Mouse (Mus musculus): ENCODE data around the gene Hes3. TPM values are rescaled to one million over a fixed set of nuclear protein-coding genes. Genes with fewer than 3 reads are reported as not detected.

Gene Hes3
- polyA plus RNA-seq, 2 experiments = 0.03 TPM; not detected in 1

DNA sequence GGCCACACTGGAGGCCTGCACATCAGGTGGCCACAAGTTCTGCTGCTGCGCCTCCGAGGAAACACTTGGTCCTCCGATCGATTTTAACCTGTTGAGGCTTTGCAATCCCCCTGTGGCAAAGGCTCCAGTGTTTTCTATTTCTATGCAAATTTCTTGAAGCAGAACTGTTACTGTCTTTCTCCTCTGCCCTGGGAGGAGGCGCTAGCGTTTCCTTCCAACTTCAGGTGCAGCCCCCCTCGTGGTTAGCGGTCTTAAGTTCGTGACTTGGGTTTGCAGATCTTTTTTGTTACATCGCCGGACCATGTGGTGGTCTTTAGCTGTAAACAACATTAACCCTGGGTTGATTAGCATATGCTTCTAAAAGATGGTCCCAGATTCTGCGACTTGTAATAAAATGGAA is 42.1 kb upstream of the Hes3 start:
- Histone ChIP-seq H3K4me1 (ENCODE audit: control insufficient read depth, insufficient read depth, low read length) (no peaks in the 10 kb centered on the region), H3K9me3 (ENCODE audit: control insufficient read depth, low read length) (no peaks in the 10 kb centered on the region), H3K4me3 (replicated peaks; ENCODE audit: low read length) (no peak overlapping the region), H3K27me3 (ENCODE audit: control insufficient read depth, insufficient read depth, low read length) (peaks cover 5% of the 10 kb centered on the region), H3K4me2 (replicated peaks; ENCODE audit: low read depth, low read length, severe bottlenecking) (no peak overlapping the region), H3K27ac (replicated peaks; ENCODE audit: low read depth, low read length) (no peak overlapping the region), H3K9ac (ENCODE audit: low read depth, low read length, severe bottlenecking) (no peak overlapping the region), H3K36me3 (ENCODE audit: control insufficient read depth, insufficient read depth, low read length) (peaks cover 68% of the 10 kb centered on the region)
- ATAC-seq (ENCODE audit: low FRiP score, low read depth) (no peak), DNase-seq (ENCODE audit: low spot score) (no peak)
- no peak for TF ChIP-seq POLR2A (IDR thresholded peaks at IDR 0.05; ENCODE audit: borderline replicate concordance, extremely low read depth, insufficient read depth, insufficient read length)
- WGBS = 96% methylated on average over 12 of the region's 12 CpGs

DNA sequence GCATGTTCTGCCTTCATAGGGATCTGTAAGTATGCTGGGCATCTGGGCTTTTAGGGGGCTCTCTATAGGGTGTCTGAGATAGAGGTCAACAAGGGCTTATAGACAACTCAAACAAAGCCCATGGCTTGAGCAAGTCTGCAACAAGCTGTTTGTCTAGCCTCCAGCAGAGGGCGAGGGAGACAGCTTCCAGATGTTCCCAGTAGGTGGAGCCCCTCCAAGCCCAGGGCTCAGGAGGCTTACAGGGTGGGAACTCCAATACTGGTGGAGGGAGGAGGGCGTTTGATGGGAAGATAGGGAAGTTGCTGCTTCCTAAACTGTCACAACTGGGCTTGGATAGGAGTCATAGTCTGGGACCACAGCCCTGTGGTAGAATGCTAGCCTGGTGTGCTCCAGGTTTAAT is 41.5 kb upstream of the Hes3 start:
- Histone ChIP-seq H3K27me3 (ENCODE audit: control insufficient read depth, insufficient read depth, low read length) (no peaks in the 10 kb centered on the region), H3K4me1 (ENCODE audit: control insufficient read depth, insufficient read depth, low read length) (no peaks in the 10 kb centered on the region), H3K36me3 (ENCODE audit: control insufficient read depth, insufficient read depth, low read length) (peaks cover 70% of the 10 kb centered on the region), H3K9ac (ENCODE audit: low read depth, low read length, severe bottlenecking) (no peak overlapping the region), H3K4me2 (replicated peaks; ENCODE audit: low read depth, low read length, severe bottlenecking) (no peak overlapping the region), H3K4me3 (replicated peaks; ENCODE audit: low read length) (no peak overlapping the region), H3K9me3 (ENCODE audit: control insufficient read depth, low read length) (no peaks in the 10 kb centered on the region), H3K27ac (replicated peaks; ENCODE audit: low read depth, low read length) (no peak overlapping the region)
- no peak for TF ChIP-seq POLR2A (IDR thresholded peaks at IDR 0.05; ENCODE audit: borderline replicate concordance, extremely low read depth, insufficient read depth, insufficient read length)
- DNase-seq (ENCODE audit: low spot score) (peak; percentile 74), ATAC-seq (ENCODE audit: low FRiP score, low read depth) (peak; percentile 56; the same call in 1 of the 2 replicates)
- 55% methylated on average over 2 of the region's 2 CpGs for WGBS

DNA sequence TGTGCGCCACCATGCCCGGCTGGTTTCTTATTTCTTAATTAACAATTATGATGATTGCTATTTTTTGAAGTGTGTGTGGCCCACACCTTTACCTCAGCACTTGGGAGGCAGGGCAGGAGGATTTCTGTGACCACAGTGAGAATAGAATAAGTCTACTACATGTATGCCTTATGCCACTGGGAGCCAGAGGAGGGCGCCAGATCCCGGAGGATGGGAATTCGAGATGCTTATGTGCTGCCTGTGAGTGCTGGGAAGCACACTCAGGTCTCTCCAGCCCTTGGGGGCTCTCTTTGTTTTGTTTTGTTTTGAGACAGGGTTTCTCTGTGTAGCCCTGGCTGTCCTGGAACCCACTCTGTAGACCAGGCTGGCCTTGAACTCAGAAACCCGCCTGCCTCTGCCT is 37.2 kb upstream of the Hes3 start:
- Histone ChIP-seq H3K4me1 (ENCODE audit: control insufficient read depth, insufficient read depth, low read length) (peaks cover 10% of the 10 kb centered on the region), H3K9me3 (ENCODE audit: control insufficient read depth, low read length) (no peaks in the 10 kb centered on the region), H3K27me3 (ENCODE audit: control insufficient read depth, insufficient read depth, low read length) (no peaks in the 10 kb centered on the region), H3K4me3 (replicated peaks; ENCODE audit: low read length) (no peak overlapping the region), H3K36me3 (ENCODE audit: control insufficient read depth, insufficient read depth, low read length) (peaks cover 57% of the 10 kb centered on the region), H3K9ac (ENCODE audit: low read depth, low read length, severe bottlenecking) (no peak overlapping the region), H3K4me2 (replicated peaks; ENCODE audit: low read depth, low read length, severe bottlenecking) (no peak overlapping the region), H3K27ac (replicated peaks; ENCODE audit: low read depth, low read length) (no peak overlapping the region)
- DNase-seq (ENCODE audit: low spot score) (no peak), ATAC-seq (ENCODE audit: low FRiP score, low read depth) (no peak)
- WGBS = 77% methylated on average over 6 of the region's 6 CpGs
- TF ChIP-seq POLR2A (IDR thresholded peaks at IDR 0.05; ENCODE audit: borderline replicate concordance, extremely low read depth, insufficient read depth, insufficient read length) = no peak

DNA sequence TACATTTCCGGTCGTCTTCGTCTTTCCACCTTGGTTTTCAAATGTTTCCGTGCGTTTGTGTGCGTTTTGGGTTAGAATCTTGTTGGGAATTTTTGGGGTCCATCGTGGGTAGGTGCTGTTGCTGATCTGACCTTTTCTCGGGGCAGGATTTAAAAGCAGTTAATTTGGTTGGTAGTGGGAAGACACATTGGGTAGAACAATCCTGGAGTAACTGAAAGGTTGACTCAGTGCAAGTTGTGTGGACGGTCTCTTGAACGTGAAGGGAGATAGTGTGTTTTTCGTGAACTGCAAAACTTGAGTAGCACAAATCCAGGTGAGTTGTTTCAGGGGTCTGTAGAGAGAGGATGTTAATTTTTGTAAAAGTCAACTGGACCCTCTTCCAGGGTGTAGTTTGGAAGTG is 35.1 kb upstream of the Hes3 start:
- Histone ChIP-seq H3K9me3 (ENCODE audit: control insufficient read depth, low read length) (no peaks in the 10 kb centered on the region), H3K4me2 (replicated peaks; ENCODE audit: low read depth, low read length, severe bottlenecking) (peak overlapping the region; percentile 79), H3K9ac (ENCODE audit: low read depth, low read length, severe bottlenecking) (peak overlapping the region; percentile 96), H3K36me3 (ENCODE audit: control insufficient read depth, insufficient read depth, low read length) (peaks cover 36% of the 10 kb centered on the region), H3K4me3 (replicated peaks; ENCODE audit: low read length) (peak overlapping the region; percentile 98), H3K27ac (replicated peaks; ENCODE audit: low read depth, low read length) (no peak overlapping the region), H3K4me1 (ENCODE audit: control insufficient read depth, insufficient read depth, low read length) (peaks cover 10% of the 10 kb centered on the region), H3K27me3 (ENCODE audit: control insufficient read depth, insufficient read depth, low read length) (no peaks in the 10 kb centered on the region)
- no peak for ATAC-seq (ENCODE audit: low FRiP score, low read depth)
- 1% methylated on average over 11 of the region's 11 CpGs for WGBS
- TF ChIP-seq POLR2A (IDR thresholded peaks at IDR 0.05; ENCODE audit: borderline replicate concordance, extremely low read depth, insufficient read depth, insufficient read length) = no peak
- no peak for DNase-seq (ENCODE audit: low spot score)

- 0 out of 2 replicates have a peak, but pooled peaks have one; percentile 29 for TF ChIP-seq POLR2A (IDR thresholded peaks at IDR 0.05; ENCODE audit: borderline replicate concordance, extremely low read depth, insufficient read depth, insufficient read length)
- Histone ChIP-seq H3K4me1 (ENCODE audit: control insufficient read depth, insufficient read depth, low read length) (peaks cover 10% of the 10 kb centered on the region), H3K9me3 (ENCODE audit: control insufficient read depth, low read length) (no peaks in the 10 kb centered on the region), H3K4me2 (replicated peaks; ENCODE audit: low read depth, low read length, severe bottlenecking) (peak within 1 kb of the TSS; percentile 79), H3K27me3 (ENCODE audit: control insufficient read depth, insufficient read depth, low read length) (no peaks in the 10 kb centered on the region), H3K4me3 (replicated peaks; ENCODE audit: low read length) (peak within 1 kb of the TSS; percentile 98), H3K9ac (ENCODE audit: low read depth, low read length, severe bottlenecking) (peak within 1 kb of the TSS; percentile 96), H3K36me3 (ENCODE audit: control insufficient read depth, insufficient read depth, low read length) (peaks cover 29% of the 10 kb centered on the region), H3K27ac (replicated peaks; ENCODE audit: low read depth, low read length) (peak within 1 kb of the TSS; percentile 67)
- DNase-seq (ENCODE audit: low spot score) = peak; percentile 98
- 2% methylated on average over 67 of the region's 70 CpGs for WGBS
- peak; percentile 96 for ATAC-seq (ENCODE audit: low FRiP score, low read depth)
Observed at GRCm38 (mm10) chr4:152325574-152326411, 34.3 kb upstream of the Hes3 start, which contains the start of gene Rpl22. Gene Rpl22, plus strand, starts transcription at chr4:152325742.

Data from limb, embryonic 14.5 days (tissue).